Mouse (Mus musculus): ENCODE measurements at regions not wholly inside any gene's neighbourhood (a gene's known extent, or its start where the extent isn't known, plus 50 kb on each side); places are given as distances from the start of the nearest gene placed in this dataset.

DNA sequence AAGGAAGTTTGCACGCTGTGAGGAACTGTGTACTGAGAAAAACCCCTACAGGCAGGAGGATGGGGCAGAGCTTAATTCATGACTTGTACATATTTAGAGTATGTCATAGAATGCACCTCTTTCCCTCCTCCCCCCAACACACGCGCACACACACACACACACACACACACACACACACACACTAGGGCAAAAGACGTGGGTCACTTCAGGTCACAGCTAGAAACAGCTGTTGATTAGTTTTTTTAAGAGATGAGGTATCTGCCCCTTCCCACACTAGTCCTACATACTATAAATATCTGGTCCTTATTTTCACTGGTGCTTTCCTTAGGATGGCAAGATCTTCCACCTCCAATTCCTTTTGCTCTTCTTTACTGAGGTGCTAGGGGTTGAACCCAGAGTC, 1207.7 kb upstream of the A1bg start:
- TF ChIP-seq CTCF (IDR thresholded peaks at IDR 0.05; ENCODE audit: low read depth): no peak
- no peak for TF ChIP-seq EP300 (IDR thresholded peaks at IDR 0.05; ENCODE audit: low read depth)
